Mouse (Mus musculus): ENCODE results near the gene Grap. TPM values are rescaled to one million over a fixed set of nuclear protein-coding genes. Genes with fewer than 3 reads are reported as not detected.

Gene Grap
- polyA plus RNA-seq, 1 experiment from 2014 or later = 9.9 TPM

- Histone ChIP-seq H3K4me2 (no peak overlapping the region), H3K9me3 (ENCODE audit: control insufficient read depth, low read length) (no peaks in the 10 kb centered on the region), H3K27ac (ENCODE audit: low read depth, low read length) (no peak overlapping the region), H3K4me3 (ENCODE audit: low read depth, low read length) (no peak overlapping the region), H3K4me1 (replicated peaks; ENCODE audit: control insufficient read depth, insufficient read depth, low read length) (no peaks in the 10 kb centered on the region), H3K9ac (ENCODE audit: low read depth, low read length) (no peak overlapping the region), H3K36me3 (ENCODE audit: control insufficient read depth, insufficient read depth, low read length) (no peaks in the 10 kb centered on the region), H3K27me3 (replicated peaks; ENCODE audit: control insufficient read depth, insufficient read depth, low read length) (peaks cover 6% of the 10 kb centered on the region; the same call in 1 of the 2 replicates)
- 74% methylated on average over 5 of the region's 5 CpGs for WGBS
- ATAC-seq (replicated peaks; ENCODE audit: low FRiP score) = no peak
- DNase-seq (ENCODE audit: low spot score) = no peak
These were observed 9.7 kb upstream of the Grap start for GRCm38 (mm10) chr11:61643184-61643961.

GRCm38 (mm10) chr11:61644576-61645326, 8.3 kb upstream of the Grap start:
- Histone ChIP-seq H3K9ac (ENCODE audit: low read depth, low read length) (no peak overlapping the region), H3K36me3 (ENCODE audit: control insufficient read depth, insufficient read depth, low read length) (no peaks in the 10 kb centered on the region), H3K4me2 (no peak overlapping the region), H3K4me1 (replicated peaks; ENCODE audit: control insufficient read depth, insufficient read depth, low read length) (no peaks in the 10 kb centered on the region), H3K27ac (ENCODE audit: low read depth, low read length) (no peak overlapping the region), H3K9me3 (ENCODE audit: control insufficient read depth, low read length) (no peaks in the 10 kb centered on the region), H3K4me3 (ENCODE audit: low read depth, low read length) (no peak overlapping the region), H3K27me3 (replicated peaks; ENCODE audit: control insufficient read depth, insufficient read depth, low read length) (no peaks in the 10 kb centered on the region)
- ATAC-seq (replicated peaks; ENCODE audit: low FRiP score) (no peak), DNase-seq (ENCODE audit: low spot score) (no peak)
- WGBS = 78% methylated on average over 11 of the region's 11 CpGs

- no peak overlapping the region for H3K4me3 ChIP-seq (ENCODE audit: low read depth, low read length)
- H3K9ac ChIP-seq (ENCODE audit: low read depth, low read length) = no peak overlapping the region
- no peaks in the 10 kb centered on the region for H3K4me1 ChIP-seq (replicated peaks; ENCODE audit: control insufficient read depth, insufficient read depth, low read length)
- no peaks in the 10 kb centered on the region for H3K27me3 ChIP-seq (replicated peaks; ENCODE audit: control insufficient read depth, insufficient read depth, low read length)
- H3K9me3 ChIP-seq (ENCODE audit: control insufficient read depth, low read length) = no peaks in the 10 kb centered on the region
- no peak overlapping the region for H3K27ac ChIP-seq (ENCODE audit: low read depth, low read length)
- DNase-seq (ENCODE audit: low spot score) (no peak), ATAC-seq (replicated peaks; ENCODE audit: low FRiP score) (no peak)
- no peak overlapping the region for H3K4me2 ChIP-seq
- WGBS = 64% methylated on average over 5 of the region's 5 CpGs
- H3K36me3 ChIP-seq (ENCODE audit: control insufficient read depth, insufficient read depth, low read length) = no peaks in the 10 kb centered on the region
These were observed 7.7 kb upstream of the Grap start for GRCm38 (mm10) chr11:61645357-61645857.

- WGBS = 70% methylated on average over 2 of the region's 2 CpGs
- Histone ChIP-seq H3K9ac (ENCODE audit: low read depth, low read length) (no peak overlapping the region), H3K27ac (ENCODE audit: low read depth, low read length) (no peak overlapping the region), H3K4me1 (replicated peaks; ENCODE audit: control insufficient read depth, insufficient read depth, low read length) (no peaks in the 10 kb centered on the region), H3K9me3 (ENCODE audit: control insufficient read depth, low read length) (no peaks in the 10 kb centered on the region), H3K36me3 (ENCODE audit: control insufficient read depth, insufficient read depth, low read length) (no peaks in the 10 kb centered on the region), H3K4me2 (no peak overlapping the region), H3K4me3 (ENCODE audit: low read depth, low read length) (no peak overlapping the region), H3K27me3 (replicated peaks; ENCODE audit: control insufficient read depth, insufficient read depth, low read length) (no peaks in the 10 kb centered on the region)
- no peak for DNase-seq (ENCODE audit: low spot score)
- no peak for ATAC-seq (replicated peaks; ENCODE audit: low FRiP score)
These were observed 6.5 kb upstream of the Grap start for GRCm38 (mm10) chr11:61646499-61647039.

- Histone ChIP-seq H3K4me2 (no peak overlapping the region), H3K4me3 (ENCODE audit: low read depth, low read length) (no peak overlapping the region), H3K9ac (ENCODE audit: low read depth, low read length) (no peak overlapping the region), H3K36me3 (ENCODE audit: control insufficient read depth, insufficient read depth, low read length) (no peaks in the 10 kb centered on the region), H3K27ac (ENCODE audit: low read depth, low read length) (no peak overlapping the region), H3K27me3 (replicated peaks; ENCODE audit: control insufficient read depth, insufficient read depth, low read length) (no peaks in the 10 kb centered on the region), H3K4me1 (replicated peaks; ENCODE audit: control insufficient read depth, insufficient read depth, low read length) (no peaks in the 10 kb centered on the region), H3K9me3 (ENCODE audit: control insufficient read depth, low read length) (no peaks in the 10 kb centered on the region)
- DNase-seq (ENCODE audit: low spot score) = no peak
- no peak for ATAC-seq (replicated peaks; ENCODE audit: low FRiP score)
- WGBS = 59% methylated on average over 10 of the region's 10 CpGs
These were observed 5.8 kb upstream of the Grap start for GRCm38 (mm10) chr11:61647110-61647910.

- no peak overlapping the region for H3K4me3 ChIP-seq (ENCODE audit: low read depth, low read length)
- ATAC-seq (replicated peaks; ENCODE audit: low FRiP score) = no peak
- no peak overlapping the region for H3K4me2 ChIP-seq
- DNase-seq (ENCODE audit: low spot score) = no peak
- H3K4me1 ChIP-seq (replicated peaks; ENCODE audit: control insufficient read depth, insufficient read depth, low read length) = no peaks in the 10 kb centered on the region
- H3K9me3 ChIP-seq (ENCODE audit: control insufficient read depth, low read length) = no peaks in the 10 kb centered on the region
- no peak overlapping the region for H3K9ac ChIP-seq (ENCODE audit: low read depth, low read length)
- H3K27me3 ChIP-seq (replicated peaks; ENCODE audit: control insufficient read depth, insufficient read depth, low read length) = no peaks in the 10 kb centered on the region
- 60% methylated on average over 6 of the region's 6 CpGs for WGBS
- H3K36me3 ChIP-seq (ENCODE audit: control insufficient read depth, insufficient read depth, low read length) = no peaks in the 10 kb centered on the region
- no peak overlapping the region for H3K27ac ChIP-seq (ENCODE audit: low read depth, low read length)
These were observed 4.9 kb upstream of the Grap start for GRCm38 (mm10) chr11:61647956-61648748.

GRCm38 (mm10) chr11:61648749-61649115, 4.3 kb upstream of the Grap start:
- H3K27ac ChIP-seq (ENCODE audit: low read depth, low read length) = no peak overlapping the region
- no peaks in the 10 kb centered on the region for H3K4me1 ChIP-seq (replicated peaks; ENCODE audit: control insufficient read depth, insufficient read depth, low read length)
- H3K9ac ChIP-seq (ENCODE audit: low read depth, low read length) = no peak overlapping the region
- H3K4me2 ChIP-seq = no peak overlapping the region
- DNase-seq (ENCODE audit: low spot score) (no peak), ATAC-seq (replicated peaks; ENCODE audit: low FRiP score) (no peak)
- H3K27me3 ChIP-seq (replicated peaks; ENCODE audit: control insufficient read depth, insufficient read depth, low read length) = no peaks in the 10 kb centered on the region
- WGBS = 62% methylated on average over 7 of the region's 7 CpGs
- no peak overlapping the region for H3K4me3 ChIP-seq (ENCODE audit: low read depth, low read length)
- H3K9me3 ChIP-seq (ENCODE audit: control insufficient read depth, low read length) = no peaks in the 10 kb centered on the region
- H3K36me3 ChIP-seq (ENCODE audit: control insufficient read depth, insufficient read depth, low read length) = no peaks in the 10 kb centered on the region

- H3K27ac ChIP-seq (ENCODE audit: low read depth, low read length) = no peak overlapping the region
- H3K36me3 ChIP-seq (ENCODE audit: control insufficient read depth, insufficient read depth, low read length) = no peaks in the 10 kb centered on the region
- no peaks in the 10 kb centered on the region for H3K27me3 ChIP-seq (replicated peaks; ENCODE audit: control insufficient read depth, insufficient read depth, low read length)
- DNase-seq (ENCODE audit: low spot score) = no peak
- H3K4me2 ChIP-seq = no peak overlapping the region
- no peaks in the 10 kb centered on the region for H3K4me1 ChIP-seq (replicated peaks; ENCODE audit: control insufficient read depth, insufficient read depth, low read length)
- H3K4me3 ChIP-seq (ENCODE audit: low read depth, low read length) = no peak overlapping the region
- no peak overlapping the region for H3K9ac ChIP-seq (ENCODE audit: low read depth, low read length)
- 89% methylated on average over 5 of the region's 5 CpGs for WGBS
- no peak for ATAC-seq (replicated peaks; ENCODE audit: low FRiP score)
- no peaks in the 10 kb centered on the region for H3K9me3 ChIP-seq (ENCODE audit: control insufficient read depth, low read length)
These were observed 3.9 kb upstream of the Grap start for GRCm38 (mm10) chr11:61649163-61649580.

All from liver, embryonic 11.5 days (tissue).